Comparison of ENCODE assay signal across 24 mouse cellular contexts in genomic region chr6:125747322-125747930, GRCm38 (mm10). TPM values are rescaled to one million over a fixed set of nuclear protein-coding genes. Genes with fewer than 3 reads are reported as not detected.
DNase-seq lines count a peak whose midpoint lies in the region; ATAC-seq lines count a peak whose summit lies in the region.
"Had no signal": no experiment of that assay in that cellular context is flagged by ENCODE, and none has a peak within 500 bp of the region (broad histone marks: within the 10 kb centered on the region; RNA-seq: fewer than 3 reads in every experiment).

No protein-coding gene starts in this region.

- H3K27ac ChIP-seq in liver, embryonic 11.5 days (ENCODE audit: low read depth, low read length) = no peak overlapping the region
- H3K27ac ChIP-seq in liver, embryonic 12.5 days = no peak overlapping the region
- no peak overlapping the region for H3K27ac ChIP-seq in limb, embryonic 15.5 days
- H3K27ac ChIP-seq: forebrain, embryonic 12.5 days; hindbrain, embryonic 13.5 days; left cerebral cortex, adult 2 months; midbrain, embryonic 10.5 days; neural tube, embryonic 12.5 days; stomach, embryonic 15.5 days had no signal

- no peaks in the 10 kb centered on the region for H3K36me3 ChIP-seq in liver, embryonic 11.5 days (ENCODE audit: control insufficient read depth, insufficient read depth, low read length)
- no peaks in the 10 kb centered on the region for H3K36me3 ChIP-seq in liver, embryonic 12.5 days
- H3K36me3 ChIP-seq in limb, embryonic 15.5 days = no peaks in the 10 kb centered on the region
- H3K36me3 ChIP-seq: forebrain, embryonic 12.5 days; heart, embryonic 12.5 days; hindbrain, embryonic 13.5 days; midbrain, embryonic 10.5 days; neural tube, embryonic 12.5 days; stomach, embryonic 15.5 days had no signal

- no peaks in the 10 kb centered on the region for H3K4me1 ChIP-seq in liver, embryonic 11.5 days (replicated peaks; ENCODE audit: control insufficient read depth, insufficient read depth, low read length)
- no peaks in the 10 kb centered on the region for H3K4me1 ChIP-seq in liver, embryonic 12.5 days
- H3K4me1 ChIP-seq in limb, embryonic 15.5 days = peaks cover 9% of the 10 kb centered on the region
- H3K4me1 ChIP-seq: heart, embryonic 12.5 days; neural tube, embryonic 12.5 days; stomach, embryonic 15.5 days had no signal

- H3K9me3 ChIP-seq in liver, embryonic 11.5 days (ENCODE audit: control insufficient read depth, low read length) = no peaks in the 10 kb centered on the region
- no peaks in the 10 kb centered on the region for H3K9me3 ChIP-seq in liver, embryonic 12.5 days (replicated peaks)
- H3K9me3 ChIP-seq in limb, embryonic 15.5 days = no peaks in the 10 kb centered on the region
- H3K9me3 ChIP-seq: forebrain, embryonic 12.5 days; heart, embryonic 12.5 days; hindbrain, embryonic 13.5 days; midbrain, embryonic 10.5 days; neural tube, embryonic 12.5 days; stomach, embryonic 15.5 days had no signal

- H3K4me3 ChIP-seq in liver, embryonic 11.5 days (ENCODE audit: low read depth, low read length) = no peak overlapping the region
- H3K4me3 ChIP-seq in liver, embryonic 12.5 days = no peak overlapping the region
- H3K4me3 ChIP-seq in limb, embryonic 15.5 days = no peak overlapping the region
- H3K4me3 ChIP-seq: forebrain, embryonic 12.5 days; heart, embryonic 12.5 days; hindbrain, embryonic 13.5 days; left cerebral cortex, adult 2 months; midbrain, embryonic 10.5 days; neural tube, embryonic 12.5 days; stomach, embryonic 15.5 days had no signal

- WGBS in liver, embryonic 11.5 days = 59% methylated on average over 10 of the region's 10 CpGs
- WGBS in liver, embryonic 12.5 days (ENCODE audit: insufficient replicate concordance) = 43% methylated on average over 10 of the region's 10 CpGs
- WGBS in limb, embryonic 15.5 days = 32% methylated on average over 10 of the region's 10 CpGs

- no peak overlapping the region for H3K4me2 ChIP-seq in liver, embryonic 11.5 days
- H3K4me2 ChIP-seq in liver, embryonic 12.5 days = no peak overlapping the region
- H3K4me2 ChIP-seq in limb, embryonic 15.5 days = no peak overlapping the region
- H3K4me2 ChIP-seq: forebrain, embryonic 12.5 days; heart, embryonic 12.5 days; hindbrain, embryonic 13.5 days; neural tube, embryonic 12.5 days; stomach, embryonic 15.5 days had no signal

- ATAC-seq in liver, embryonic 11.5 days (replicated peaks; ENCODE audit: low FRiP score) = no peak
- no peak for ATAC-seq in liver, embryonic 12.5 days
- ATAC-seq in limb, embryonic 15.5 days (ENCODE audit: insufficient number of reproducible peaks, low FRiP score, low TSS enrichment, low read depth) = 0 out of 2 replicates have a peak, but pooled peaks have one; percentile 40
- no peak for ATAC-seq in activated CD4-positive, CD25-positive, alpha-beta regulatory T cell, adult 4 months
- ATAC-seq: inflammation-experienced regulatory T-cells, adult 6 months had no signal

- peak; percentile 20 for DNase-seq in embryo, embryonic 10 days (ENCODE audit: low spot score)
- DNase-seq in embryo, embryonic 9.5 days (ENCODE audit: extremely low spot score) = no peak
- DNase-seq in liver, embryonic 11.5 days (ENCODE audit: low spot score) = peak; percentile 15
- peak; percentile 40 for DNase-seq in forelimb bud, embryonic 11.5 days (ENCODE audit: low read depth, low spot score)
- no peak for DNase-seq in adipocyte (ENCODE audit: low spot score)
- DNase-seq: adrenal gland, adult 2 months; cerebellum, adult 2 months; heart, postnatal 14 days; kidney, postnatal 36 days; layer of hippocampus, adult 9-11 months; liver; lung, postnatal 36 days had no signal

- H3K9ac ChIP-seq in liver, embryonic 11.5 days (ENCODE audit: low read depth, low read length) = no peak overlapping the region
- H3K9ac ChIP-seq in liver, embryonic 12.5 days = no peak overlapping the region
- H3K9ac ChIP-seq in limb, embryonic 15.5 days = no peak overlapping the region
- H3K9ac ChIP-seq: forebrain, embryonic 12.5 days; heart, embryonic 12.5 days; hindbrain, embryonic 13.5 days; neural tube, embryonic 12.5 days; stomach, embryonic 15.5 days had no signal

- H3K27me3 ChIP-seq in liver, embryonic 11.5 days (replicated peaks; ENCODE audit: control insufficient read depth, insufficient read depth, low read length) = no peaks in the 10 kb centered on the region
- H3K27me3 ChIP-seq in liver, embryonic 12.5 days (replicated peaks) = 0 out of 2 replicates have a peak, but pooled peaks cover 3% of the 10 kb centered on the region
- H3K27me3 ChIP-seq in limb, embryonic 15.5 days = no peaks in the 10 kb centered on the region
- H3K27me3 ChIP-seq: forebrain, embryonic 12.5 days; heart, embryonic 12.5 days; hindbrain, embryonic 13.5 days; neural tube, embryonic 12.5 days; stomach, embryonic 15.5 days had no signal

RNA-seq across cellular contexts. Expression of gene Ano2, which starts 57.2 kb away (rescaled TPM):
- 0.10 and 0.36 TPM in 2 replicates for polyA plus RNA-seq in liver, embryonic 11.5 days (2014; fragmentation: Nextera tagmentation; extraction: Ambion mirVana)
- 0.12 and 0.15 TPM in 2 replicates for polyA plus RNA-seq in liver, embryonic 12.5 days (2016; fragmentation: Nextera tagmentation; extraction: Ambion mirVana)
- polyA plus RNA-seq in limb, embryonic 15.5 days (2015; fragmentation: Nextera tagmentation; extraction: Ambion mirVana) = 0.05 and 0.24 TPM in 2 replicates
- polyA plus RNA-seq in activated CD4-positive, CD25-positive, alpha-beta regulatory T cell, adult 4 months (2017; shearing (Covaris generic)) = not detected
- polyA plus RNA-seq: inflammation-experienced regulatory T-cells, adult 6 months; spleen, adult 2 months had no signal

Comparison
In these comparisons a context has a peak if more than half of its experiments do, and no peak if none do; other contexts are left out.
1. DNase-seq: peak in embryo, embryonic 10 days (single experiment), liver, embryonic 11.5 days (single experiment) and forelimb bud, embryonic 11.5 days (single experiment); none in embryo, embryonic 9.5 days (single experiment) and adipocyte (single experiment).